Mouse (Mus musculus) urinary bladder, postnatal 10 days (tissue): Measurements from ENCODE around the gene Csrp3.

Source experiments
- DNase-seq: peaks from one replicate; pipeline ENCODE4 v3.0.0; 2022; ENCODE audit warnings: low spot score

The Csrp3 gene

DNA sequence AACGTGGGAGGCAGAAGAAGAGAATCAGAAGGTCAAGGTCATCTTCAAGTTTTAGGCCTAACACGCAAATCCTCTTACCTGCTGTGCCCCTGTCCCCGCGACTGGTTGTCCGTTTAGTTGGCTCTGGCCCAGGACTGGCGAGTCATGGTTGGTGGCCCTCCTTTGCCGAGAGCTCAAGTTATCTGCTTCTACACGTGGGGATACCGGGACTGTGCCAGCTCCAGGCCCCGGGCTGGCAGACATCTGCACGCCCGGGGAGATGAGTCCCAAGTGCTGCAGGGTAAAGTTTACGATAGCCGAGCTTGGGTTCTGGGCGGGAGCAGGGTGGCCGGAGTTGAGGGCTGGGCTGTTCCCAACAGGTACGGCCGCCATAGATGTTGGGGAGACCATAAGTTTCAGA, 19.7 kb upstream of the Csrp3 start:
- DNase-seq = no peak

DNA sequence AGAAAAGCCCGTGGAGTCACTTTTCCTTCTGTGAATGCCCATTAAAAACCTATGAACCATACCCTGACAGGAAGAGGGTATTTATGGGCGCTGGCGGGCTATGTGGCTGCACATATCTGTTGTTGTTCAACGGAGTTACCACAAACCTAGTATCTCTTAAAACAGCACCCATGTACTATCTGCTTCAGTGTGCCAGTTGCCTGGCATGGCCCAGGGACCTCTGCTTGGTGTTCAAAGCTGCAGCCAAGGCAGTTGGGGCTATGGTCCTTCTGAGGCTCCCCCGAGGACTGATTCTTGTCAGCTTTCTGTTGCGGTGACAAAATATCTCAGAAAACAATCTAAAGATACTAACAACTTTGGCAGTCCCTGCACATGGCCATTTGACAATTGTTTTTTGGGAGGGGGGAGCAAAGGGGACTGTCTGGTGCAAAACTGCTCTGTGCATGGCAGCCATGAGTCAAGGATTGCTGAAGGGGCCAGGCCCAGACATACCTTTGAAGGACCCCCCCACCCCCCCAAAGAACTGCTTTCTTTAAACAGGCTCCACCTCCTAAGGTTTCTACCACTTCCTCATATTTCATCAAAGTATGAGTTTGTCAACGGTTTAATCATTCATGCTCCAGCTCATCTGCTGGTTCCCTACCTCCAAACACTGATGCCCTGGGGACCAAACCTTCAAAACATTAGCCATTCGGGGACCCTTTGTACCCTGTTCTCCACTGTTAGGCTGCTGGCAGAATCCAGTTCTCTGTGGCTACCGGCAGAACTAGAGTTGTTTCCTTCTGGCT, 17.0 kb upstream of the Csrp3 start:
- no peak for DNase-seq

DNA sequence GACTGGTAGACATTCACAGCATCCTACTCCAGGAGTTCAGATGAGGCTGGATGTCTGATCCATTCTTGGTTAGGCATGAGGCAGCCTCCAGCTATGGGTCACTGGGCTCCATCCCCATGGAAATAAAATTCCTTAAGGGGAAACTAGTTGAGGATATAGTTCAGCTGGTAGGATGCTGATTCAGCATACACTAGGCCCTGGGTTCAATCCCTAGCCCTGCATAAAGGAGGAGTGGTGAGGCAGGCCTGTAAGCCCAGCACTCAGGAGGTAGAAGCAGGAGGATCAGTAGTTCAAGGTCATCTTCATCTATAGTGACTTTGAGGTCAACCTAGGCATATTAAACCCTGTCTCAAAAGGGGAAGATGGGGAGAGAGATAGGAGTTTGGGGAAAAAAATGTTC, 16.4 kb upstream of the Csrp3 start:
- DNase-seq = no peak

DNA sequence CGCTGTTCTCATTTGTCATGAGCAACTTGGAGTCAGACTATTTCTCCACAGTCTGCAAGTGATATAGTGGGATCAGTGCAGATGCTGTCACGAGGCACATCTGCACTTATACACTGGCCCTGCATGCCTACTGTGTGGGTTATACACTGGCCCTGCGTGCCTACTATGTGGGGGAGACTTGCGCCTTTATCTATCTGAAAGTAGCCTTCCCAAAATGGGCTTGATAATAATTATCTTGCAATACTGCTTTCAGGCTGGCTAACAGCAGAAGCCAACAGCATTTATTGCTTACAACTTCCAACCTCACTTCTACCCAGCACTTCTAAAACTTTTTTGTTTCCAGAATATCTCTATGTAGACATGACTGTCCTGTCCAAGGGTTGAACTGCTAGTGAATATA, 14.0 kb upstream of the Csrp3 start:
- DNase-seq = no peak

DNA sequence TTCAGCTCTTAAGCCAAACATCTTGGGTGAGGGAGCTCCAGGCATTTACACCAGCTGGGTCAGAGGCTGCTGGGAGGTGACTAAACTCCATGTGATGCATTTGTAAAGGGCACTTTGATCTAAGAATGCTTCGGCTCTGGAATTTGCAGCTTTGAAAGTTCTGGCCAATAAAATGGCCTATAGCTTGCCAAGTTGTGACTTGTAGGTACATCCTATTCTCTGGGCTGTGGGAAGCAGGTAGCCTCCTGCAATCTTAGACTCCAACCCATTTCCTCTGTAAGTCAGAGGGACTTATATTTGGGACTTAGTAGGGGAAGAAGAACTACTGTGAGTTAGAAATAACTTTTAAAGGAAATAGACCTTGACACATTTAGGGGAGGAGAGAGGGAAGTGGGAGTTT, 13.1 kb upstream of the Csrp3 start:
- DNase-seq = no peak

DNA sequence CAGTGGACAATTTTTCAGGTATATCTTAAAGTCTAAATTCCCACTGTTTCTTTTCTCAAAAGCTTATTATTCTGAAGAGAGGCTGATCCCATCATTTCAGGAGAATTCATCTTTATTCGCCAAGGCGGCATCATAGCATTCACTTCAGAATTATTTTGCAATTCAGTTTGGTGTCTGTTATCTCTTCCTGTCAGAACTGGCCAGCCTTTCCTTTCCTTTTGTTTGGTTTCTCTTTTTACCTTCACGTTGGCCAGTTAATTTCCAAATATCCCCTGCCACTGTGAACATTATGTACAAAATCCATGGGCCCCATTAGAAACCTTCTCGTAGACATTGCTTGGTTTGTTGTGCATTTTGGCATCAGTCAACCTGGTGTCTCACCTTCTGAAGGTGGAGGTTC, 11.5 kb upstream of the Csrp3 start:
- no peak for DNase-seq

DNA sequence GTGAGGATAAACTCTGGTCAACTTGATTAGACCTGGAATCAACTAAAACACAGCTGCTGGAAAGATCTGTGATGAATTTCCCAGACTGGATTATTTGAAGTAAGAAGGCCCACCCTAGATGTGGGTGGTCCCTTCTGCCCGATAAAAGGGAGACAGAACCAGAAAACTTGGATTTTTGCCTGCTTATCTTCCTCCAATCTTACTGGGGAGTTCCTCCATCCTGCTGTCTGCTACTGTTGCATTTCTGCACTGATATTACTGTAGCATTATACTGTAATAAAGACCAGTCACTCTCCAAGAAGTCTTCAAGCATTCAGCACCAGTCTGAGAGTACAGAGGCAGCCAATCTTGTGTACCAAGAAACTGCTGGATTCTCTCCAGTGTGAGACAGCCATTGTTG, 10.4 kb upstream of the Csrp3 start:
- DNase-seq = no peak

DNA sequence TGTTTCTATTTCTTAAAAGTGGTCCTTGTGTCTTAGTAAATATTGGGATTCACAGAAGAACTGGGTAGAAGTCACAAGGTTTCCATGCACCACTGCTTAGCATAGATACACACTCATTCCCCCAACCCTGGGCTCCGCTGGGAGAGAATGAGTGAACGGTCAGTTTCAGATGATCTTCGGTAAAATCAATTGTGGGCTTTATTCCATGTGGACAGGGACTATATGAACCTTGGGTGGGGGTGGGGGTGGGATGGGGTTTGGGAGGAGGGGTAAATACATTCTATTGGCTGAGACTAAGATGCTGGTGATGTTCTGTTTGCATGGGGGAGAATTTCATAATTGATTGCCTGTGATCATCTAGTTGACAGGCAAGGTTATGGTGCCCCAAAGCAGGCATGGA, 7.6 kb upstream of the Csrp3 start:
- no peak for DNase-seq

DNA sequence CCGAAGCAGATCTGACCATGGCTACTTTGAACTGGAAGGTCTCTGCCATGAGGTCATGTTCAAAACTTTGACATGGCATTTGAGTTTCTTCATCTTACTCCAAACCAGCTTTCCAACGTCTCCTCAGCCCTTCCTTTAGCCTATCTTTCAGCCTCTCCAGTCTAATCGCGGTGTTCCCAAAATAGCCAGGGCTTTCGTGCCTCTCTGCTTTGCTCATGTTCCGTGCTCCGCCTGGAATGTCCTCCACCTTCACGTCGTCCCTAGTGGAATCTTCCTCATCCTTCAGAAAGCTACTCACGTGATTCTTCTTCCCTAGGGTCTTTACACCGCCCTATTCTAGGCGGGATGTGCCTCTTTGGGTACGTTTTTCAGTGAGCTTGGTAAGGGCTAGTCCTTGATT, 5.7 kb upstream of the Csrp3 start:
- DNase-seq = no peak

DNA sequence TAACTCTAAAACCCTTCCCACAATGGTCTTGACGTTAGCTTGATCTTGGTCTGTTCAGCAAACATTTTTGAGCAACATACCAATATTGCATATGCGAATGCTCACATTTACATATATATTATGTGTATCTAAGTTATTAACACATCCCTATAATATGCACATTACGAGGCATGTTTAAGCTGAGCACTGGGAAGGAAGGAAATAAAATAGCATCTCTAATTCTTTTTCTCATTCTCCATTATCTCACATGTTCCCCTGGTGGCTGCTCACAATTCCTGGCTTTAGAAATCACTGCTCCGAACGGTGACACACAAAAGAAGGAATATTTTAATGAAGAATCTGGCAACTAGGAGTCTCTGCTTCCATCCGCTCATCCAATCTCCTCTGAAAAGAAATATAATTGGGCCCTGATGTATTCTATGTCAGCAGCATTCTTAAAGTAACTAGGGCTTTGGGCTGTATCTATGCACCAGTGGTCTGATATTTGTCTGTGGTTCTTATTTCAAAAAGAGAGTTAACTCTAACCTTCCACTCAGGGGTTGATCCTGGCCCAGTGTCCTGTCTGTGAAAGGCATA, 3.8 kb upstream of the Csrp3 start:
- no peak for DNase-seq

DNA sequence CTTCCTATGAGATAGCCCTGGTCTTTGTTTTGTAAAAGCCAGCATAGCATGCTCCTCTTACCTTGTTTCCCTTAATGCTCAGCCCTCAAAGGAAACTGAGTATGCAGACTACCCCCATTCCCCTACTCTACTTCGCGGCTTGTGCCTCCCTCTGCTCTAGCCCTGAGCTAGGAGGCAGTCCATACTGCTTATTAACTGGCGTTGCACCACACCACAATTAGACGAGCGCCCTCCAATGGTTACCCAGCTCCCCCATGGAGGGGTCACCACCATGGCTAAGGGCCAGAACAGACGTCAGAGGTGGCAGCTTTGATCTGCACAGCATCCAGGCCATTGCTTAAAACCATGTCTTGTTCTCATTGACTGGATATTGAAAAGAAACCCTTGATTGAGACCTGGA, 1.1 kb downstream of the Csrp3 start:
- DNase-seq = no peak

DNA sequence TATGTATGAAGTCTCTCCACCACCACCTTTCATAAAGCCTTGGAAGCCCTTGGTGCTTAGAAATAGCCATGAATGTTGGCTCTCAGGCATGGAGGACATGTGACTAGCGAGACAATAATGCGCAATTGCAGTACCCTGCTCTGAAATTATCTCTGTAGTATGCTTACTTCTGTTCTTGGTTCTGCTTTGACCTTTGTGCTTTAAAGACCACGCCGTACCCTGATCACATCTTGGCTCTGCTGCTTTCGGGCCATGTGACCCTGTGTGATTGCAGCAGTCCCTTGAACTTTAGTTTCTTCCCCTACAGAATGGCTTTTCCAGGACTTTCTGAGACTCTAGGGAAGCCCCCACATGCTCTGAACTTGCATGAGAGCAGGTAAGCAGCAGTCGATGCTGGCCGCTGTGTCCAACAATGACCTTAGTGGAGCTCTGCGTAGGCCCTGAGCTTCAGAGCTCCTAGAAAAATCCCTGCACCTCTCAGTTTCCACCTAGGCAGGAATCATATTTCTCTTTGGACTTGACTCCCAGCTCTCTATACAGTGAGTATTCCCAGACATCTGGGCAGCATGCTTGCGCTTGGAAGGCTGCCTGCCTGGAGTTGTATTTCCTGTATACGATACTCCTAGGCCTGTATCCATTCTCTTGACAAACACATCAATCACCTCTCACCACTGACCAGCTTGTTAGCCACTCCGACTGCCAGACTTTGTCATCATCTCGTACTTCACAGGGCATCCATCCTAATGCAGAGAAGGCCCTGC, 2.4 kb downstream of the Csrp3 start:
- DNase-seq = no peak

DNA sequence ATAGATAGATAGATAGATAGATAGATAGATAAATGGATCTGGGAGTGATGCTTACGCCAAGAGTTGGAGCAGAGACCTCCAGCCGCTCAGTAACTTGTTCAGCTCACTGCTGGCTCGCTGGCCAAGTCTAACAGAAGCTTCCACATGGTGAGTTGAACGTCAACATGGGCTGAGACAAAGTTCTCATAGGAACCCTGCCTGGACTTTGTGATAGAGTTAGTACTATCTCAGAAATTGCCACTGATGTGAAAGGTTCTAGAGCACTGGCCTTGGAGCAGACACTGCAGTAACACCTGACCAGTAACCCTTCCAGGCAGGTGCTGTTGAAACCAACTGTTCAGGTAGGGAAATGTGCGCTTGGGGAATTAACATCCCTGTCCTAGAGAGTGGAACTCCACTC, 4.3 kb downstream of the Csrp3 start:
- no peak for DNase-seq

DNA sequence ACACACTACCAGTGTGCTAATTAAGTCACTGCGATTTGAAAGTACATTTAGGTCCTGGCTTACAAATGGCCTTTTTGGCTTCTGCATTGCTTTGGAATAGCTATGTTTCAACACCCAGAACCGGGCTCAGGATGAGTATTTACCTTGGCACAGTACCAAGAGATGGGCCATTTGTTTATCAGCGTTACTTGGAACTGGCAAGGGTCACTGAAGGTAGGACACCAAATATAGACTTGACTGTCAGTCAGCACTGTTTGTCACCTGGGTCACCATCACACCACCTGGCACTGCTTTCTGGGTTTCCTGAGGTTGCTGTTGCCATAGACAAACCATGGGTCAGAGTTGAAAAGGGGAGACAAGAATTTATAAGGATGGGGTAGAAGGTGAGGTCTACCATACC, 5.5 kb downstream of the Csrp3 start:
- no peak for DNase-seq

DNA sequence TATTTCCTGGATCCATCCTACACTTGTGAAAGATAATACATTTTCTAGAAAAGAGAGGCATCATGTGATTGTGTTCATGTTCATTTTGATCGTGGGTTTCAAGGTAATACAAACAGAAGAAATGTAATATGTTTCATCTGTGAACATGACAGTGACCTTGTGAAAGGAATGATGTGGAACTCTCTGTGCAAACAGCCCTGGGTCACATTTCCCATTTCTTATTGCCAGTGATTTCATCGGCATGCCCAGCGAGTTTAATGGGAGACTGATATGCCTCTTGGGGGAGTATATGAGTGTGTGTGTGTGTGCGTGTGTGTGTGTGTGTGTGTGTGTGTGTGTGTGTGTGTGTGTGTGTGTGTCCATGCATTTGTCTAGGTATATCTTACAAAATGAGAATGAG, 6.3 kb downstream of the Csrp3 start:
- DNase-seq = no peak

DNA sequence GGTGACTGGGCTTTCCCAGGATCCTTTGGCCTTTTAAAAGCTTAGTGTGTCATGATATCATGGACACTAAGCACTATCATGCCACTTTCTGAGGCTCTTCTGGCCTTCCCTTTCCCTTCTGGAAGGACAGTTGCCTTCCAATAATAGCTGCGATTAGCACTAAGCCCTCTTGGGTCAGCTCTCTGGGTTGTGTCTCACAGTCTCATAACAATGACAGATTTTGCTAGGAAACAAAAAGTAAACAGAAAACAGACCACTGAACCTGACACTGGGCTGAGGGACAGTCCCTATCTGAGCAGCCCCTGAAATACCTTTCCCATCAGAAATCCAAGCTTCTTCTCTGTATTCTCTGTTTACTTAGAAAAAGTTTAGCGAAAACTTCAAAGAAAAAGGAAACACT, 7.3 kb downstream of the Csrp3 start:
- DNase-seq = no peak

DNA sequence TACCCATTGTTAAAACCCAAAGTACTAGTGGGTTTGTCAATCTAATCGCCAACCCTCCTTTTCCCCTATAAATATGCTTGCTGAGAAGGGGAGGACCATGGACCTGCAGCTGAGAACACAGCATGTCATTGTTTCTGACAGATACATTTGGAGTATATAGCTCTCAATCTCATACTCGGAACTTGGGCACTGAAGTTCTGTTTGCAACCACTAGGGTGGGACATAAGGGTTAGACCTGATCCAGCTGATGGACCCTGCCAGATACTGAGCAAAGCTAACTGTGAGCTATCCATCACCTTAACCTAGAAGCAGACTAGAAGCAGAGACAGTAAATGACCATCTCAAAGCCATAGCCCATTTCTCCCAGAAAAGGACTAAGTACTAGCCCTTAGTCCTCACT, 9.4 kb downstream of the Csrp3 start:
- no peak for DNase-seq

DNA sequence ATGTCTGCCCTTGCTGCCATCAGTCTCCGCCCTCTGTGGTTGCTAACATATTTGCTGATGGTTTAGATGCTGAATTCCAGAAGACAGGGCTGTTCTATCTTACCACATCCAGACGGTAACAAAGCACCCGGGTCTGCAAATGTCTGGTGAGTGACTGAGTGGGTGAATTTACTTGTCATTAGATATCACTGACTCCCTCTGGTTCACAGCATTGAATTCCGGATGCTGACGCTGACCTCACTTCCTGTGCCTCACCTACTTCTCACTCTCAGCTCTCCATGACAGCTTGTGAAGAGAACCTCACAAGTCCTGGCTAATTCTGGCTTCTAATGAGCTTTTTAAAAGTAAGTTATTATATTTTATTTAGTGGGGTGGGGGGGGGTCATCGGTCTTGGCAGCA, 10.9 kb downstream of the Csrp3 start:
- DNase-seq = no peak

DNA sequence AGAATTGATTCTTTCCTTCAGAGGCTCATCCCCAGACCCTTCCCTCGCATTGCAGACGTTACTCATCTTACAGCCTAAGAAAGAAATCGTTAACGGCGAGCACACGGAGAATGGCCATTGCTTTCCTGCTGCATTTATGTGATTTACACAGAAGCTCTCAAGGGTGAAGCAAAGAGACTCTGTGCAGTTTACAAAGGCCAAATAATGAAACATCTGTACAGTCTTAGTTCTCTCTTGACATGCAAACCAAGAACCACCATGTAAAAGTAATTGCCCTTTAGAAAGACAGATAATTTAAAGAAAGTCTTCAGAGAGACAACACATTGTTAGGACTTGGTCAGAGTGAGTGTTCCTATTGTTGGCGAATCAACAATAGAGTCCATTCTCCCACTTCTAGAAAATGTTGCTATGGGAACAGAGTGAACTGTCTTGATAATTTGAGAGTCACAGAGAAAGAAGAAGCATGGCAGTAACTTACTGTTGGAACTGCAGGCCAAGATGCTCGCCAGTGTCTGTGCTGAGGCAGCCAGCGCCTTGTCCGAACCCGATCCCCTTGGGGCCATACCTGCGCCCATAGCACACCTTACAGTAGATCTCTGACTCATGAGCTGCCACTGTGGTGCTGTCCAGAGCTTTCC, 12.7 kb downstream of the Csrp3 start:
- no peak for DNase-seq

DNA sequence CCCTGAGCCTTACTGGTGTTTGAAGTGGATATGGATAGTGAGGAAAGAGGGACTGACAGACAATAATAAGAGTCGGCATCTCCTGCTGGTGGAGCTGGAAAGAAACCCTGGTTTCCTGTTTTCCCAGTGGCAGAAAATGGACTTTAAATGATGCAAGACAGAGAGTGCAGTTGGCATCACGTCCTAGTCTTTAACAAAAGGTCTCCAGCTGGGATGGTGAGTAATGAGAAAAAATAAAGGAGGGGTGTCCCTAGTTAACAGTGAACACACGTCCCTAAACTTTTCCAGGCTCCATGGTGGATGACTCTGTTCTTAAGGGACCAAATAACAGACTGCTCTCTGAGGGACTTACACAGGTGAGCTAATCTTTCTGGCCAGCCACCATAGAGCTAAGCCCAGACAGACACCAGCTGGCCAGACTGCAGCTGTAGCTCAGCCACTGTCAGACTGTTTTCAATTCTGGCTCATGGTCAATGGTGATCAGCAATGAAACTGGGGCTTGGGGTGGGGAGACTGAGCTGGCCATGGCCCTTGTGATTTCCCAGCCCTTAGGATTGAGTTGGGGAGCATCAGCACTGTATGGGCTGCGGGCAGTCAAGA, 13.4 kb downstream of the Csrp3 start:
- DNase-seq = no peak

DNA sequence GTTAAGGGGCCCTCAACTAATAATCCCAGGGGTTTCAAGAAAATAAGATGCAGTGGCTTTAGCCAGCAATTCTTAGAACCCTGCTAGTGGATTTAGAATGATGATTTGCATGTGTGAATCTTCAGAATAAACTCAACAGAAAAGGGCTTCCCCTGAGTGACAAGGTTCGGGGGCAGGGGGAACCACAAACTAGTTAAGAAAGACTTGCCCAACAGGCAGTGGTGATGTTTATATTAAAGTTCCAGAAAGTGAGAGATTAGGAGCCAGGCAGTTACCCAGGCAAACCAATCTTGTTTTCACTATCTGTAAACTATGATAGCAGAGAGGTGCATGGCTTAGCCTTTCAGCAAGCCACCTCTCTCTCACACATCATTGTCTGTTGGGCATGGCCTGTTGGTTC, 15.1 kb downstream of the Csrp3 start:
- DNase-seq = no peak

DNA sequence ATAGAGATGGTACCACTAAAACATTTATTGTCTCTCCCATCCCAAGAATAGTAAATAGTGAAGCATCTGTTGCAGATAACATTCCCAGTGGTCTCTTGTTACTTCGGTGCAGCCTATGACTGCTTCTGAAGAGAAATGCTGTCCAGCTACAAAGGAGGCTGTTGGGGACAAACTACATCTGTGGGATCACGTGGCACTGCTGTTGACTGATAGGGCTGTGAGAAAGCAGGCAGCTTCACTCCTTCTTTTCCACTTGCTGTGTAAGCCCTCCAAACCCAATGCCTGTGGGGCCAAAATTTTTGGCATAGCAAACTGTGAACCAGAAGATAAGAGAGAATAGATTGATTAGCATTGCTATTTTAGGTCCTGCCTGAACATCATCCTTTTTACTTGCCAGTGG, 17.4 kb downstream of the Csrp3 start:
- DNase-seq = no peak
